Mouse (Mus musculus): ENCODE results near the gene Cfap74.

Cfap74 gene

GRCm38 (mm10) chr4:155497963-155498362 is 89.0 kb downstream of the Cfap74 start:
- no peak for DNase-seq (ENCODE audit: low spot score in 2 of 2)

- no peak for DNase-seq (ENCODE audit: low spot score in 2 of 2)
Observed at GRCm38 (mm10) chr4:155501126-155501525, 92.1 kb downstream of the Cfap74 start.

- no peak for DNase-seq (ENCODE audit: low spot score in 2 of 2)
Observed at GRCm38 (mm10) chr4:155505067-155505466, 96.1 kb downstream of the Cfap74 start.

- DNase-seq (ENCODE audit: low spot score in 2 of 2) = no peak
Observed at GRCm38 (mm10) chr4:155505671-155506295, 96.8 kb downstream of the Cfap74 start.

- no peak for DNase-seq (ENCODE audit: low spot score in 2 of 2)
Observed at GRCm38 (mm10) chr4:155508614-155509013, 99.6 kb downstream of the Cfap74 start.

GRCm38 (mm10) chr4:155510981-155511380 is 102.0 kb downstream of the Cfap74 start:
- no peak for DNase-seq (ENCODE audit: low spot score in 2 of 2)

- no peak for DNase-seq (ENCODE audit: low spot score in 2 of 2)
Observed at GRCm38 (mm10) chr4:155514810-155515209, 105.8 kb downstream of the Cfap74 start.

Measured in heart, adult 9 months (tissue).